Mouse (Mus musculus): ENCODE data around the gene Xpo4. TPM values are rescaled to one million over a fixed set of nuclear protein-coding genes. Genes with fewer than 3 reads are reported as not detected.

Xpo4 gene
- polyA plus RNA-seq, 1 experiment from 2014 or later: 37.1 TPM

DNA sequence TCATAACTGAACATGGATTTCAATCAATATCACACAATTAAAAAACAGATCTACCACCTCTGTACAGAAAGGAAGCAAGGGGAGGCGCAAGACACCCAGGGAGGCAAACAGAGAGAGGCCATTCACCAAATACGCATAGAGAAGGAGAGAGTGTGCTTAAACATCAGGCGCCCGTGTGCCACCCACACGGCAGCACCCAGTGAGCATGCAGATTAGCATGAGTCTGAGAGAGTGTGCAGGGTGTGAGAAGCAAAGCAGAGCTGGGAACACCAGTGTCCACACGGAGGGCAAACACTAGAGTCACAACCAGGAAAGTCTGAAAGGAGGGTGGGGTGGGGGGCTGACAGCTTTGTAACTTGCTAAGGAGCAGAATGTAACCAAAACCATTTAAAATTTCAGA is 49.4 kb downstream of the Xpo4 start:
- no peak for DNase-seq
- 64% methylated on average over 6 of the region's 6 CpGs for WGBS
- Histone ChIP-seq H3K9ac (no peak overlapping the region), H3K9me3 (ENCODE audit: low read depth, low read length) (no peaks in the 10 kb centered on the region), H3K27me3 (ENCODE audit: insufficient read depth, low read length) (no peaks in the 10 kb centered on the region), H3K4me2 (no peak overlapping the region), H3K4me1 (ENCODE audit: insufficient read depth) (0 out of 2 replicates have a peak, but pooled peaks cover 4% of the 10 kb centered on the region), H3K27ac (ENCODE audit: low read depth) (peak overlapping the region; percentile 67; the same call in 1 of the 2 replicates), H3K4me3 (ENCODE audit: low read depth, low read length) (no peak overlapping the region), H3K36me3 (ENCODE audit: insufficient read depth) (peaks cover 14% of the 10 kb centered on the region)
- no peak; the same call in 1 of the 2 replicates for ATAC-seq (ENCODE audit: insufficient read depth)
- no peak for TF ChIP-seq CTCF (IDR thresholded peaks at IDR 0.05; ENCODE audit: low read depth)

DNA sequence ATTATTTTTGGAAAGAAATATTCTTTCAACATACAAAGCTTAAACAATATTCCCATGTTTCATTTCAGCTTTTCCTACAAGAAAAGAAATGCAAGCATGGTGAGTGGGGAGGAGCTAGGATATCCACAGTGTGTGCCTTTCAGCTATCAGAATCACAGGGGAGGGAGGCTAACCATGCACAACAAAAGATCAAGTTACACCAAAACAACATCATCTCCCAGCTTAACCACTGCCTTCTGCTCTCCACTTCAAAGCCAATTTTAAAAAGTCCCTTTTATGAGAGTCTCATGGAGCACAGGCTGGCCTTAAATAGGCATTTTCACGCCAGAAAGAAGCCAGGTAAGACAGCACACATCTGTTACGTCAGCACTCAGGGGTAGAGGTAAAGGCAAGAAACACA is 54.2 kb downstream of the Xpo4 start:
- Histone ChIP-seq H3K9me3 (ENCODE audit: low read depth, low read length) (no peaks in the 10 kb centered on the region), H3K27ac (ENCODE audit: low read depth) (no peak overlapping the region)
- WGBS: 64% methylated on average over 2 of the region's 2 CpGs

GRCm38 (mm10) chr14:57609816-57610329 is 55.4 kb downstream of the Xpo4 start:
- peak overlapping the region; percentile 73; the same call in 1 of the 2 replicates for H3K27ac ChIP-seq (ENCODE audit: low read depth)
- DNase-seq (peak; percentile 35), ATAC-seq (ENCODE audit: insufficient read depth) (no peak)
- no peaks in the 10 kb centered on the region for H3K27me3 ChIP-seq (ENCODE audit: insufficient read depth, low read length)
- H3K4me2 ChIP-seq: no peak overlapping the region
- no peaks in the 10 kb centered on the region for H3K9me3 ChIP-seq (ENCODE audit: low read depth, low read length)
- no peak overlapping the region for H3K9ac ChIP-seq
- H3K4me1 ChIP-seq (ENCODE audit: insufficient read depth): peaks cover 11% of the 10 kb centered on the region
- peaks cover 11% of the 10 kb centered on the region; the same call in 1 of the 2 replicates for H3K36me3 ChIP-seq (ENCODE audit: insufficient read depth)
- 49% methylated on average over 4 of the region's 4 CpGs for WGBS
- no peak for TF ChIP-seq CTCF (IDR thresholded peaks at IDR 0.05; ENCODE audit: low read depth)
- no peak overlapping the region for H3K4me3 ChIP-seq (ENCODE audit: low read depth, low read length)

More for the DNA sequence above, 54.2 kb downstream of the Xpo4 start:
- no peak overlapping the region for H3K4me2 ChIP-seq
- TF ChIP-seq CTCF (IDR thresholded peaks at IDR 0.05; ENCODE audit: low read depth): no peak
- no peaks in the 10 kb centered on the region for H3K27me3 ChIP-seq (ENCODE audit: insufficient read depth, low read length)
- peaks cover 14% of the 10 kb centered on the region for H3K4me1 ChIP-seq (ENCODE audit: insufficient read depth)
- ATAC-seq (ENCODE audit: insufficient read depth) (no peak), DNase-seq (no peak)
- H3K4me3 ChIP-seq (ENCODE audit: low read depth, low read length): no peak overlapping the region
- peaks cover 11% of the 10 kb centered on the region; the same call in 1 of the 2 replicates for H3K36me3 ChIP-seq (ENCODE audit: insufficient read depth)
- H3K9ac ChIP-seq: no peak overlapping the region

- TF ChIP-seq CTCF (IDR thresholded peaks at IDR 0.05; ENCODE audit: low read depth): no peak
- DNase-seq: peak; percentile 98
- Histone ChIP-seq H3K9ac (no peak overlapping the region), H3K27ac (ENCODE audit: low read depth) (peak overlapping the region; percentile 26), H3K4me3 (ENCODE audit: low read depth, low read length) (no peak overlapping the region), H3K27me3 (ENCODE audit: insufficient read depth, low read length) (no peaks in the 10 kb centered on the region), H3K9me3 (ENCODE audit: low read depth, low read length) (no peaks in the 10 kb centered on the region), H3K4me2 (peak overlapping the region; percentile 35; the same call in 1 of the 2 replicates), H3K4me1 (ENCODE audit: insufficient read depth) (peaks cover 11% of the 10 kb centered on the region), H3K36me3 (ENCODE audit: insufficient read depth) (peaks cover 20% of the 10 kb centered on the region)
- peak; percentile 98 for ATAC-seq (ENCODE audit: insufficient read depth)
- 0% methylated on average over 1 of the region's 1 CpGs for WGBS
These were observed 57.7 kb downstream of the Xpo4 start for GRCm38 (mm10) chr14:57607500-57607899.

DNA sequence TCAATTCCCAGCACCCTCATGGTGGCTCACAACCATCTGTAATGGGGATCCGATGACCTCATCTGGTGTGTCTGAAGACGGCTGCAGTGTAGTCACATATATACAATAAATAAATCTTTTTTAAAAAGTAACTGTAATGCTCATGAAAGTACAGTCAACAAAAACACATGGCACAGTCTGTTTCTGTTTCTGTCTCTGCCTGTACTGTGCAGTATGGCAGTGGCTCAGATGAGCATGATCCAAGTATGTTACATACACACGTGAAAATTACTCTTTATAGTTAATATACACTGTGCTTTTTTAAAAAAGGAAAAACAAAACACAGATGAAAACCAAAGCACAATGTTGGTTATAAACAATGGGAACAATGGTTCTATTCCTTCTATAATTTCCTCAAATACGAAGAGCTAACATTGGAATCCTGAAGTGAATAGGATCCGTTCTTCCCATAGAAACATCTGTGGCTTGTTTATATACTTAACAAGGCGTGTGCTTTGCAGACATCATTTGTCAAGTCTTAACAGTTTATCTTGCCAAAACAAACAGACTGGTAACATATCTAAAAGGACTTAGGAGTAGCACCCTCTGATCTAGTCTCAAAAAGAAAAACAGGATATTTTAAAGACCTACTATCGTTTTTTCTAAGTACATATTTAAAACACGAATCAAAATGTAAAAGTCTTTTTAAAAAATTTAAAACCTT is 58.4 kb downstream of the Xpo4 start:
- peak overlapping the region; percentile 72 for H3K27ac ChIP-seq (ENCODE audit: low read depth)
- TF ChIP-seq CTCF (IDR thresholded peaks at IDR 0.05; ENCODE audit: low read depth): no peak
- peak; percentile 73 for ATAC-seq (ENCODE audit: insufficient read depth)

DNA sequence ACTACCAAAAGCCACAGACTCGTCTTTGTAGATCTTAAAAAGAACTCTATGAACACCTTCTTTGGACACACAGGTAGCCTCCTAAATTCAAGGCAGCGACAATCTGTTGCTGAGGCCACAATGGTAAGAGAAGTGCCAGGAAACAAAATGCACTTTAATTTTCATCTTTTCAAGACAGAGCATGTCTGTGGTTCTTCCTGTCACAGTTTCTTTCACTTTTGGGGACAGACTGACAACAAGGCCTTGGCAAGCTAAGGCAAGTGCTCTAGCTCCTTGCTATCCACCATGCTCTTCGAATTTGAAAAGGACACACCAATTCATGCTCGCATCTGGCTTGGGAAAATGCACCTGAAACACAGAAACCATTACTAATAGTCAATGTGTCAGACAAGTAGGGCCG is 72.0 kb downstream of the Xpo4 start:
- H3K36me3 ChIP-seq (ENCODE audit: insufficient read depth): peaks cover 74% of the 10 kb centered on the region
- no peak for DNase-seq
- no peak overlapping the region for H3K4me2 ChIP-seq
- WGBS: 92% methylated on average over 5 of the region's 5 CpGs
- no peak for TF ChIP-seq CTCF (IDR thresholded peaks at IDR 0.05; ENCODE audit: low read depth)
- no peaks in the 10 kb centered on the region for H3K27me3 ChIP-seq (ENCODE audit: insufficient read depth, low read length)
- H3K9ac ChIP-seq: no peak overlapping the region
- H3K4me1 ChIP-seq (ENCODE audit: insufficient read depth): no peaks in the 10 kb centered on the region
- no peaks in the 10 kb centered on the region for H3K9me3 ChIP-seq (ENCODE audit: low read depth, low read length)
- H3K4me3 ChIP-seq (ENCODE audit: low read depth, low read length): no peak overlapping the region
- ATAC-seq (ENCODE audit: insufficient read depth): no peak
- no peak overlapping the region for H3K27ac ChIP-seq (ENCODE audit: low read depth)

More for the DNA sequence above, 58.4 kb downstream of the Xpo4 start:
- Histone ChIP-seq H3K4me3 (ENCODE audit: low read depth, low read length) (no peak overlapping the region), H3K4me2 (no peak overlapping the region), H3K36me3 (ENCODE audit: insufficient read depth) (peaks cover 25% of the 10 kb centered on the region), H3K9ac (no peak overlapping the region), H3K4me1 (ENCODE audit: insufficient read depth) (peaks cover 11% of the 10 kb centered on the region), H3K27me3 (ENCODE audit: insufficient read depth, low read length) (no peaks in the 10 kb centered on the region), H3K9me3 (ENCODE audit: low read depth, low read length) (no peaks in the 10 kb centered on the region)
- WGBS: 30% methylated on average over 8 of the region's 8 CpGs
- peak; percentile 82 for DNase-seq

GRCm38 (mm10) chr14:57591830-57592229 is 73.4 kb downstream of the Xpo4 start:
- H3K36me3 ChIP-seq (ENCODE audit: insufficient read depth): peaks cover 77% of the 10 kb centered on the region
- WGBS: 82% methylated on average over 3 of the region's 3 CpGs
- H3K27me3 ChIP-seq (ENCODE audit: insufficient read depth, low read length): no peaks in the 10 kb centered on the region

More at GRCm38 (mm10) chr14:57591830-57592229, 73.4 kb downstream of the Xpo4 start:
- no peak overlapping the region for H3K9ac ChIP-seq
- no peaks in the 10 kb centered on the region for H3K4me1 ChIP-seq (ENCODE audit: insufficient read depth)
- no peak overlapping the region for H3K4me3 ChIP-seq (ENCODE audit: low read depth, low read length)
- DNase-seq (no peak), ATAC-seq (ENCODE audit: insufficient read depth) (no peak)
- H3K9me3 ChIP-seq (ENCODE audit: low read depth, low read length): no peaks in the 10 kb centered on the region
- no peak for TF ChIP-seq CTCF (IDR thresholded peaks at IDR 0.05; ENCODE audit: low read depth)
- H3K27ac ChIP-seq (ENCODE audit: low read depth): no peak overlapping the region
- no peak overlapping the region for H3K4me2 ChIP-seq
